Mouse (Mus musculus): Measurements from ENCODE around the gene Cacna1d. TPM values are rescaled to one million over a fixed set of nuclear protein-coding genes. Genes with fewer than 3 reads are reported as not detected.

Gene Cacna1d
- total RNA-seq, 2 experiments from 2014 or later, result 2.1 TPM; not detected in 1

GRCm38 (mm10) chr14:30182624-30183524 is 308.4 kb downstream of the Cacna1d start:
- ATAC-seq (replicated peaks; ENCODE audit: low FRiP score, poor library complexity, severe bottlenecking), result no peak

GRCm38 (mm10) chr14:30178306-30178705 is 312.9 kb downstream of the Cacna1d start:
- ATAC-seq (replicated peaks; ENCODE audit: low FRiP score, poor library complexity, severe bottlenecking), result no peak

DNA sequence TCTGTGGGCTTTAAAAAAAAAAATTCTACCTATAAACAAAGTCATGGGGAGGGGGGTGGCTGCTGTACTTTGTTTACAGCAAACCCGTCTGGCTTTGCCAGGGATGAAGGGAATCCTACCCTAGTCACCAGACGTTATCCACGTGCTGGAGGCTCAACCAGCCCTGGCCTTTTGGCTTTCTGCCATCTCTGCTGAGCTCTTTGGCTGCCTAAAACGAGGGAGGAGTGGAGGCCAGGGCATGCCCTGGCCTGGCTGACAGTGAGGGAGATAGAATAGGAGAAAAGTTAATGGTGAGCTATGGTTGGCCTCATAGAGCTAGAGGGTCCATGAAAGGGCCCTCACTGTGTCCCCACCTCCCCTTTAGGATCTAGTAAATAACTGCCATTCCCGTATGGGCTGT is 313.4 kb downstream of the Cacna1d start:
- peak; percentile 42; the same call in 1 of the 2 replicates for ATAC-seq (replicated peaks; ENCODE audit: low FRiP score, poor library complexity, severe bottlenecking)

DNA sequence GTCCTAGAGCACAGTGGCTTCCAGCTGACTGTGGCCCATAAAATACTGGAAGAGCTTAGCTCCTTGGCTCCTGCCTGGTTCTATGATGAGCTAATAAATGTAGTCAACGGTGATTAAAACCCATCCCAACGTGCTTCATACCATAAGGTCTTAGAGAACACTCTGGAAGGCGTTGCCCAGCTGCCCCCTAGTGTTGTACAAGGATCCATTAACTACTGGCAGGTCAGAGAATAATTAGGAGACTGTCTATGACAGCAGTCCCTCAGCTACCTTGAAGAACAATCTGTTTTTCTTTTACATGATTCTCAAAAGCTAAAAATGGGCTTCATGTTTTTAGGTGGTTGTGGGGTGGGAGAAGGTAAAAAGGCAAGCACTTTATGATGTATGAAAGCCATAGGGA is 315.9 kb downstream of the Cacna1d start:
- no peak for ATAC-seq (replicated peaks; ENCODE audit: low FRiP score, poor library complexity, severe bottlenecking)

GRCm38 (mm10) chr14:30172821-30173755 is 318.2 kb downstream of the Cacna1d start:
- ATAC-seq (replicated peaks; ENCODE audit: low FRiP score, poor library complexity, severe bottlenecking), result no peak

DNA sequence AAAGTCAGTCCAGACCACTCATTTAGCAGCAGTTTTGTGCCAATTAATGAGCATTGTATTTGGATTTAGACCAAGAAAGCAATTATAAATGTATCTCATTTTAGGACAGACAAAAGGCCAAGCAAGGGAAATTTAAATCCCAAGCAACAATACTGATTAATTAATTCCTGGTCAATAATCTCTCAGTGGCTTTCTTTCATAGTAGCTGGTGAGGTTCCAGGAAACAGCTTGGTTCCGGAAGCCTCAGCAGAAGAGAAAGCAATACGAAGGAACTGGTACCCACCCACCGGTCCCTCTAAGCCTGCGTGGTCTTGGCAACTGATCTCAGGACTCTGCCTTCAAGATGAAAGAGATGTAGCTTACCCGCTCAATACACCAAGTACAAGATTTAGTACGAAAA is 319.7 kb downstream of the Cacna1d start:
- ATAC-seq (replicated peaks; ENCODE audit: low FRiP score, poor library complexity, severe bottlenecking), result no peak

GRCm38 (mm10) chr14:30171008-30171407 is 320.2 kb downstream of the Cacna1d start:
- ATAC-seq (replicated peaks; ENCODE audit: low FRiP score, poor library complexity, severe bottlenecking), result no peak

GRCm38 (mm10) chr14:30169455-30169854 is 321.8 kb downstream of the Cacna1d start:
- ATAC-seq (replicated peaks; ENCODE audit: low FRiP score, poor library complexity, severe bottlenecking), result no peak

DNA sequence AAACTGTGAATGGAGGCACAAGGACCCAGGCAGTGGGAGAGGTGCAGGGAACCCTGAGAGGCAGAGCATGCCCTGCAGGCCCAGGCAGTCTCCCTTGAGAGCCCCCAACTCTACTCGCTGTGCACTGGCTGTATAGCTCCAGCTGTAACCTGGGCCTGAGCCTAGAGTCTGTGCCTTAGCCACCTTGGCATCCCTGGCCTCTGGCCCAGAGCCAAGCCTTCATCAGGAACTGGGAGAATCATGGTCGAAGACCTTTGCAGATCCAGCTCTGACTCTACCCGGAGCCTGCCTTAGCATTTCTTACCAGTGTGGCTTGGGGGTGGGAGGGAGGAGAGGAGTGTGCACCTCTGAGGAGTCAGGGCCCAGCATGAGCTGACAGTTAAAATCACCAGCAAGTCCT is 322.4 kb downstream of the Cacna1d start:
- no peak for ATAC-seq (replicated peaks; ENCODE audit: low FRiP score, poor library complexity, severe bottlenecking)

DNA sequence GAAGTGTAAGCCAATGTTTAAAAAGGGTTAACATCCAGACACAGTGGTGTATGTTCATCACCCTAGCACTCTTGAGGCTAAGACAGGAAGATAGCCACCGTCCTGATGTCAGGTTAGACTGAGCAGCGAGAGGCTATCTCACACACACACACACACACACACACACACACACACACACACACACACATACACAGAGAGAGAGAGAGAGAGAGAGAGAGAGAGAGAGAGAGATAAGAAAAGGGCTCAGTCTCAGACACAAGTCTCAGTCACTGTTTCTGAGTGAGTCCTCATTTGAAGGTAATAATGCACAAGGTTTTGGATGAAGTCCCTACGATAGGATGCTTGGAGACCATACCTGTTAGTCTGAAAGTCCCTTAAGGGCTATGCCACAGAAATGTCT is 322.9 kb downstream of the Cacna1d start:
- ATAC-seq (replicated peaks; ENCODE audit: low FRiP score, poor library complexity, severe bottlenecking), result no peak

GRCm38 (mm10) chr14:30167606-30168005 is 323.6 kb downstream of the Cacna1d start:
- no peak for ATAC-seq (replicated peaks; ENCODE audit: low FRiP score, poor library complexity, severe bottlenecking)

DNA sequence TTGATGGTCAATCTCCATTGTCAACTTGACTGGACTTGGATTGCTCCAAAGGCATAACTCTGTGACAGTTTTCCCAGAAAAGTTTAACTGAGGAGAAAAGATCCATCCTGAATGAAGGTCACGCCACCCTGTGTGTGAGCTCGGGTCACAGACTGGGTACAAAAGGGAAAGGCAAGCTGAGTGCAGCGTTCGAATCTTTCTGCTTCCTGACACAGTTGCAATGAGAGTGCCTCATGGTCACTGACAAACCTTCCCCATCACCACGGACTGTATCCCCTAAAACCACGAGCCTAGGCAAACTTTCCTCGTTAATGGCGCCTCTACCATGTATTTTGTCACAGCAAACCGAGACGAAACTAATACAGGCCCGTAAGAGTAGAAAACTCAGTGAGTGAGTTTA is 325.2 kb downstream of the Cacna1d start:
- no peak for ATAC-seq (replicated peaks; ENCODE audit: low FRiP score, poor library complexity, severe bottlenecking)

GRCm38 (mm10) chr14:30163733-30164708 is 327.2 kb downstream of the Cacna1d start:
- no peak for ATAC-seq (replicated peaks; ENCODE audit: low FRiP score, poor library complexity, severe bottlenecking)

GRCm38 (mm10) chr14:30147774-30148173 is 343.5 kb downstream of the Cacna1d start:
- ATAC-seq (replicated peaks; ENCODE audit: low FRiP score, poor library complexity, severe bottlenecking), result no peak

DNA sequence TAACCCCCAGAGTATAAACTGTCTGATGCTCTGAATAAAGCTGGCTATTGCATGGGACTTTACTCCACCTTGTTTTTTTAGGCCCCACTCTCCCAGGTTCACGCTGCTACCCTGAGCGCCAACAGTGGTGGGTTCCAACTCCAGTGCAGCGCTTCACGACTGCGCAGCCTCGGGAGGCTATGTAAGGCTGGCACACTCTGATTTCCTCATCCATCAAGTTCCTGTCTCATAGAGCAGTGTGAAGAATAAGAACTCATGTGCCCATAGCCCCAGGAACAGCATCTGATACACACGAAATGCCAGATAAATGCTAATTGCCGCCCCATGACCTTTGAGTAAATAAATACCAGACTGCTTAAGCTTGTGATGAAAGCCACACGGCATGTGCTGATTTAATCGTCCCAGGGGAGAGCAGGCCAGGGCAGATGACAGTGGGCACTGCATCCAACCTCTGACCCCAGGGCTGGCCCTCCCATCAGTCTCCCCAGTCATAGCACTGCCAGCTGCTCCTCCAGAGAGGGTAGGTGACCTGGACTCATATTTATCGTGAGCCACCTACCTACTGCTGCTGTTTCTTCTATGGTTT is 352.8 kb downstream of the Cacna1d start:
- no peak for ATAC-seq (replicated peaks; ENCODE audit: low FRiP score, poor library complexity, severe bottlenecking)

DNA sequence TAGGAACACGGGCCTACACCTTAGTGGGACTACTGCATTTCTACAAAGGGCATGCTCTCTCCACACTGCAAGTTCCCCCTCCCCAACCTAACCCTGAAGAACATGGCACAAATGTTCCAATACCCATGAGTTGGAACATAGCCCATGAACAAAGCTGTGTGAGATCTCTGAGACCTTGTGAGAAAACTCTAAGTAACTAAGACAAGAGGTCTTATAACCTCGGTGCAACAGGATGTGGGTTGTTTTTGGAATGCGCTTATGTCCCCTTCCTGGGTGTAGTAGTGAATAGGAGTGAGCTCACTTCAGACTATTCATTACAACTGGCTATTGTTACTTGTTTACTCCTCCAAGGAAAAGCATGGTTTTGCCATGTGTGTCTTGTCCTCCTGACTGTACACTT is 353.3 kb downstream of the Cacna1d start:
- ATAC-seq (replicated peaks; ENCODE audit: low FRiP score, poor library complexity, severe bottlenecking), result no peak

- ATAC-seq (replicated peaks; ENCODE audit: low FRiP score, poor library complexity, severe bottlenecking), result peak; percentile 55; the same call in 1 of the 2 replicates
Measured at GRCm38 (mm10) chr14:30136965-30137364, 354.3 kb downstream of the Cacna1d start.

DNA sequence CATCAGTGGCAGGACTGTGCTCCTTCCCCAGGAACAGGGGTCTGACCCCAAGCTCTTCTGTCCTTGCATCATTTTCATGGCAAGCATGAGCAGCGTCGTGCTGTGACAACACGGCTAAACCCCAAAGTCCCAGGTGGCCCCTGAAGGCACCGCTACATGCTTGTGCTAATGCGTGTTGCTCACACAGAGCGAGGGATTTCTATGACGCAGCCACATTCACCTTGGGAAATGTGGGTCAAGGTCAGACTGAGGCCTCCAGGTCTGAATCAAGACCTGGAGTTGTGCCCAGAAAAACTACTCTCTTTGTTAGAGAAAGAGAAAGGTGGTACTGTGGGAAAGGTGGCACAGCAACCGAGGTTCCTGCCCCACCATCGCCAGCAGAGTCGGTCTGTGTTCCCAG is 355.9 kb downstream of the Cacna1d start:
- ATAC-seq (replicated peaks; ENCODE audit: low FRiP score, poor library complexity, severe bottlenecking), result no peak

DNA sequence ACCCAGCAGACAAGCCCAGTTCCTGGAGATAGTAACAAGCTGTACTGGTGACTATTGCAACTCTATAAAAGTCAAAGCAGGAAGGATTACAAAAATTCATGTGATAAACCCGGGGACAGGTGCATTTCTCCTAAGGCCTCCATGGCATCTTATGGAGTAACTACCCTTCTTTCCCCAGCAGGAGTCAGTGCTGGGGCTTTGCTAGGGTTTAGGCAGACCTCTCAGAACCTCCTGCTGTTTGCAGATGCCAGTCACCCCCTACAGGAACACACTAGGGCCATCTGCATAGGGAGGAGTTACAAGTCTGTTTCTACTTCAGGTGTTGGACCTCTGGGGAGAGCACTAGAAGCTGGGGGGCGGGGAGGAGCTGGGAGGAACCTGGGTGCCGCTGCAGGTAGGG is 357.6 kb downstream of the Cacna1d start:
- ATAC-seq (replicated peaks; ENCODE audit: low FRiP score, poor library complexity, severe bottlenecking), result no peak
